Mouse (Mus musculus) neural tube, embryonic 10.5 days (tissue): ENCODE data around the gene Slc6a21.

Experiments used
- DNase-seq: peaks from one replicate; pipeline ENCODE4 v3.0.0-alpha.2; 2017; ENCODE audit warnings: low spot score; ENCODE audit errors: extremely low spot score

The Slc6a21 gene

GRCm38 (mm10) chr7:45313495-45313894 is 36.2 kb downstream of the Slc6a21 start:
- DNase-seq: no peak

- no peak for DNase-seq
These were observed 37.9 kb downstream of the Slc6a21 start for GRCm38 (mm10) chr7:45315182-45315701.

- DNase-seq: no peak
These were observed 39.2 kb downstream of the Slc6a21 start for GRCm38 (mm10) chr7:45316536-45316935.

GRCm38 (mm10) chr7:45322245-45322644 is 44.9 kb downstream of the Slc6a21 start:
- no peak for DNase-seq

GRCm38 (mm10) chr7:45323069-45323468 is 45.8 kb downstream of the Slc6a21 start:
- no peak for DNase-seq

- DNase-seq: no peak
These were observed 48.5 kb downstream of the Slc6a21 start for GRCm38 (mm10) chr7:45325800-45326199.

- DNase-seq: no peak
These were observed 51.6 kb downstream of the Slc6a21 start for GRCm38 (mm10) chr7:45328841-45329475.

GRCm38 (mm10) chr7:45331502-45331901 is 54.2 kb downstream of the Slc6a21 start:
- no peak for DNase-seq

GRCm38 (mm10) chr7:45332685-45333425 is 55.5 kb downstream of the Slc6a21 start:
- peak; percentile 63 for DNase-seq

- peak; percentile 77 for DNase-seq
These were observed 56.2 kb downstream of the Slc6a21 start, which contains the start of gene Trpm4 for GRCm38 (mm10) chr7:45333431-45333982. Gene Trpm4, minus strand, starts transcription at chr7:45333780.

GRCm38 (mm10) chr7:45334605-45335004 is 57.3 kb downstream of the Slc6a21 start:
- no peak for DNase-seq

- DNase-seq: no peak
These were observed 57.7 kb downstream of the Slc6a21 start, which contains the start of gene Hrc for GRCm38 (mm10) chr7:45335056-45335455. Gene Hrc, plus strand, starts transcription at chr7:45335290.

- no peak for DNase-seq
These were observed 59.0 kb downstream of the Slc6a21 start for GRCm38 (mm10) chr7:45336319-45336718.

GRCm38 (mm10) chr7:45337469-45337868 is 60.2 kb downstream of the Slc6a21 start:
- DNase-seq: no peak

- peak; percentile 31 for DNase-seq
These were observed 61.0 kb downstream of the Slc6a21 start for GRCm38 (mm10) chr7:45338161-45338911.
